Mouse (Mus musculus) kidney, embryonic 16.5 days (tissue): Measurements from ENCODE around the gene Duox2. TPM values are rescaled to one million over a fixed set of nuclear protein-coding genes. Genes with fewer than 3 reads are reported as not detected.

Experiments used
- ATAC-seq: fragments of 200-750 bp; cut with Nextera tagmentation; 2 replicates; pipeline ENCODE4 v1.8.0; 2017; ENCODE audit warnings: moderate TSS enrichment; ENCODE audit not compliant: low FRiP score, low TSS enrichment
- H3K27ac ChIP-seq: fragments of 300-500 bp; sonication (generic); 2 replicates; pipeline ENCODE4 v1.5.1; 2014; ENCODE audit warnings: low read length
- H3K27me3 ChIP-seq: fragments of 300-500 bp; sonication (generic); 2 replicates; pipeline ENCODE4 v1.6.1; 2014; ENCODE audit warnings: low read length, control low read depth, mixed read lengths; ENCODE audit not compliant: insufficient read depth
- H3K36me3 ChIP-seq: fragments of 300-500 bp; sonication (generic); 2 replicates; pipeline ENCODE4 v1.6.1; 2014; ENCODE audit warnings: low read length, control low read depth, mixed read lengths; ENCODE audit not compliant: insufficient read depth
- H3K4me1 ChIP-seq: fragments of 300-500 bp; sonication (generic); 2 replicates; pipeline ENCODE4 v1.6.1; 2014; ENCODE audit warnings: low read length, control low read depth, mixed read lengths; ENCODE audit not compliant: insufficient read depth
- H3K4me2 ChIP-seq: fragments of 300-500 bp; sonication (generic); replicated peaks from 2 replicates; pipeline ENCODE4 v1.6.1; 2014; ENCODE audit warnings: low read depth, low read length
- H3K4me3 ChIP-seq: fragments of 300-500 bp; sonication (generic); 2 replicates; pipeline ENCODE4 v1.5.1; 2014; ENCODE audit warnings: mild to moderate bottlenecking, low read length
- H3K9ac ChIP-seq: fragments of 300-500 bp; sonication (generic); replicated peaks from 2 replicates; pipeline ENCODE4 v1.6.1; 2014; ENCODE audit warnings: low read length
- H3K9me3 ChIP-seq: fragments of 300-500 bp; sonication (generic); 2 replicates; pipeline ENCODE4 v1.6.1; 2016; ENCODE audit warnings: low read length, control low read depth
- WGBS: fragments of 180-500 bp; shearing (Covaris S2); extraction: QIAGEN DNeasy Blood & Tissue Kit; methylation state at CpG from one replicate; pipeline ENCODE4 v1.1.7; 2014; 5-methylcytosine and 5-hydroxymethylcytosine counted together
- polyA plus RNA-seq: library from polyadenylated mRNA; unstranded; fragments of >200 nt; fragmentation: Nextera tagmentation; extraction: Ambion mirVana; gene quantifications from 2 replicates; pipeline ENCODE4 v1.2.1, GENCODE M21; 2015

The Duox2 gene
- polyA plus RNA-seq, 1 experiment from 2014 or later, result 0.06 TPM

DNA sequence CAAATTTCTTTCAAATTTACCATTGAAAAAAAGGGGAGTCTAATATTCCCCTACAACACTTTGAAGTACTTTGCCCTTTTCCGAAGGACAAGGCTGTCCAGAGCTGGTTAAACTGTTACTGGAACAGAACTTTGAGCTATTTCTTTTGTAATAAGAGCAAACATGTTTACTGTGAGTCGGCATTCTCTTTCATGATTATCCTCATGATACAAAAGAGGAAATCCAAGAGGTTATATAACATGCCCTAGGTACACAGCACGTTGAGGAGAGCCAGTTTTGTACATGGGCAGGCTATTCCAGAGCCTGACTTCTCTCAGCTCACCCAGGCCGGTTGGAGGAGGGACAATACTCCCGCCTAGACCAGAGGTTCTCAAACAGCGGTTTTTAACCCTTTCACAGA, 56.3 kb downstream of the Duox2 start:
- Histone ChIP-seq H3K4me1 (peaks cover 9% of the 10 kb centered on the region; the same call in 1 of the 2 replicates), H3K27ac (no peak overlapping the region), H3K9me3 (no peaks in the 10 kb centered on the region), H3K27me3 (no peaks in the 10 kb centered on the region), H3K36me3 (no peaks in the 10 kb centered on the region), H3K4me3 (no peak overlapping the region), H3K4me2 (no peak overlapping the region), H3K9ac (no peak overlapping the region)
- ATAC-seq, result no peak
- 61% methylated on average over 6 of the region's 6 CpGs for WGBS

DNA sequence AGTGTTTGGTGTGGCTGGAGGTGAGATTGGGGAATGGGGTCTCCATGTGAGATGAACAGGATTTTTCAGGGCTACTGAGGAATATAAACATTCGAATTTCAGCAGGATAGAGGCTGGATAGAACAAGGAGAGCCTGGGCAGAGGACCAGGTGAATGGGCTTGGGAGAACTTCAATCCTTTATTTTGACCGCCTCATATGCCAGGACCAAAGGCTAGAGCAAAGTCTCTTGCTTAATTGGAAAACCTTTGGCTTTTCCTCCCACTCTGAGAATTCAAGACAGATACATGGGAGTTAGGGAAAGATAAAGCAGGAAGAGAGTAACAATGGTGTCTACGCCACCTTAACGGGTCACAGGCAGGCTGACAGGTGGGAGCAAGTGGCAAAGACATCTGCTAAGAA, 57.0 kb downstream of the Duox2 start:
- no peak overlapping the region for H3K9ac ChIP-seq

DNA sequence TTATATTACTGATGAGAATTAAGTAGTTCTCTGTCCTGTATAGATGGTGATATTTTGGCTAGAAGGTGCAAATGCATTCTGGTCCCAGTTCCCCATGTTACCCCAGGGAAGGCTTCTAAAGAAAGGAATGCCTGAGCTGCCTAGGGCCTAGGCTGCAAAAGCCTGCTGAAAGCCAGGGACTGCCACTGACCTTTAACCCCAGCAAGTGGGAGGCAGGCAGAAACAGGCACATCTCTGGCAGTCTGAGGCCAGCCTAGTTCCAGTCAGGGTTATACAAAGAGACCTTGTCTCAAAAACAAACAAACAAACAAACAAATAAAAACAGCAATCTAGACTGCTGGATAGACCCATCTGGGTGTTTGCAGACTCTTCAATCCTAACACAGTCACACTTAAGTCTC, 57.5 kb downstream of the Duox2 start:
- Histone ChIP-seq H3K4me3 (no peak overlapping the region), H3K9me3 (no peaks in the 10 kb centered on the region), H3K36me3 (no peaks in the 10 kb centered on the region), H3K4me2 (no peak overlapping the region), H3K9ac (no peak overlapping the region), H3K27me3 (no peaks in the 10 kb centered on the region), H3K27ac (no peak overlapping the region), H3K4me1 (peaks cover 9% of the 10 kb centered on the region; the same call in 1 of the 2 replicates)
- ATAC-seq, result no peak

More for the DNA sequence above, 57.0 kb downstream of the Duox2 start:
- Histone ChIP-seq H3K27ac (no peak overlapping the region), H3K36me3 (no peaks in the 10 kb centered on the region), H3K4me3 (no peak overlapping the region), H3K27me3 (no peaks in the 10 kb centered on the region), H3K4me1 (peaks cover 9% of the 10 kb centered on the region; the same call in 1 of the 2 replicates), H3K4me2 (no peak overlapping the region), H3K9me3 (no peaks in the 10 kb centered on the region)
- ATAC-seq, result no peak
- 90% methylated on average over 4 of the region's 4 CpGs for WGBS

GRCm38 (mm10) chr2:122237891-122238470, 60.3 kb downstream of the Duox2 start:
- no peak overlapping the region for H3K4me3 ChIP-seq
- WGBS, result 91% methylated on average over 2 of the region's 2 CpGs
- no peak overlapping the region for H3K4me2 ChIP-seq
- H3K36me3 ChIP-seq, result no peaks in the 10 kb centered on the region
- H3K27ac ChIP-seq, result no peak overlapping the region
- H3K27me3 ChIP-seq, result no peaks in the 10 kb centered on the region
- no peaks in the 10 kb centered on the region for H3K9me3 ChIP-seq
- H3K9ac ChIP-seq, result no peak overlapping the region
- peaks cover 5% of the 10 kb centered on the region; the same call in 1 of the 2 replicates for H3K4me1 ChIP-seq
- ATAC-seq, result no peak

DNA sequence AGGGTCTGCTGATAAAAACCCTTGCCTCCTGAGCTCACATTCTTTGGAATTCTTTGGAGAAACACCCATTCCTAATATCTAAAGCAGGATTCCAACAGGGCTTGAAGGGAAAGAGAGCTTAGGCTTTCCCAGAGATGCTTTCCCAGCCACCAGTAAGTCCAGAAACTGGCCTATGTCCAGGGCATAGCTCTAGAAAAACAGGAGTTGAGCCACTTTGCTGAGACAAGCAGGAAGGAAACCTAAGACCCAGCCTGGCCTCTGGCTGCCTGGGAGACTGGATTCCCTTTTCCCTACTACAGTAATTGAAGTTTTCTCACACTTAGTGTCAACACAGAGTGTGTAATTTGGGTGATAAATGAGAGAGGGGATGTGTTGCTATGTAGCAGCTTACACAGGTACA, 61.9 kb downstream of the Duox2 start:
- Histone ChIP-seq H3K27me3 (no peaks in the 10 kb centered on the region), H3K9me3 (no peaks in the 10 kb centered on the region), H3K36me3 (no peaks in the 10 kb centered on the region), H3K4me1 (0 out of 2 replicates have a peak, but pooled peaks cover 4% of the 10 kb centered on the region), H3K9ac (no peak overlapping the region), H3K4me3 (no peak overlapping the region), H3K4me2 (no peak overlapping the region), H3K27ac (no peak overlapping the region)
- no peak for ATAC-seq

DNA sequence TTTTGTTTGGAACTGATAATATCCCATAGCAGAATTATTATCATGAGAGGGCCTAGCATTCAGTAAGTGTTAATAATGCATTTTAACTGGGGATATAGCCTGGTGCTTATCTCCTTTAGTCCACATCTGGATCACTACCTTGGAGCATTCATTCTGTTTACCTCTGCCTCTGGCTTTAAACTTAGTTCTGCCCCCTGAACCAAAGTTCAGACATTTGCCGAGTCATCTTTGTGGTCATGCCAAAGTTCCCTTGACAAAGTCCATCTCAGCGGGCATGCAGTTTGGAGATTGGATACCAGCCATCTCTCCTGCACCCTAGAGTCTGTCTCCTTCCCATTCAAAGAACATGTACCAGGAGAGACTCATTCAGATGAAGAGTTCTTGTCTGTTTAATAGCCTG, 62.8 kb downstream of the Duox2 start:
- 0 out of 2 replicates have a peak, but pooled peaks cover 4% of the 10 kb centered on the region for H3K4me1 ChIP-seq
- H3K4me2 ChIP-seq, result peak overlapping the region; percentile 93
- peak overlapping the region; percentile 71 for H3K4me3 ChIP-seq
- ATAC-seq, result no peak
- no peaks in the 10 kb centered on the region for H3K27me3 ChIP-seq
- H3K9ac ChIP-seq, result no peak overlapping the region
- H3K27ac ChIP-seq, result no peak overlapping the region
- H3K9me3 ChIP-seq, result no peaks in the 10 kb centered on the region
- 74% methylated on average over 2 of the region's 2 CpGs for WGBS
- H3K36me3 ChIP-seq, result no peaks in the 10 kb centered on the region

DNA sequence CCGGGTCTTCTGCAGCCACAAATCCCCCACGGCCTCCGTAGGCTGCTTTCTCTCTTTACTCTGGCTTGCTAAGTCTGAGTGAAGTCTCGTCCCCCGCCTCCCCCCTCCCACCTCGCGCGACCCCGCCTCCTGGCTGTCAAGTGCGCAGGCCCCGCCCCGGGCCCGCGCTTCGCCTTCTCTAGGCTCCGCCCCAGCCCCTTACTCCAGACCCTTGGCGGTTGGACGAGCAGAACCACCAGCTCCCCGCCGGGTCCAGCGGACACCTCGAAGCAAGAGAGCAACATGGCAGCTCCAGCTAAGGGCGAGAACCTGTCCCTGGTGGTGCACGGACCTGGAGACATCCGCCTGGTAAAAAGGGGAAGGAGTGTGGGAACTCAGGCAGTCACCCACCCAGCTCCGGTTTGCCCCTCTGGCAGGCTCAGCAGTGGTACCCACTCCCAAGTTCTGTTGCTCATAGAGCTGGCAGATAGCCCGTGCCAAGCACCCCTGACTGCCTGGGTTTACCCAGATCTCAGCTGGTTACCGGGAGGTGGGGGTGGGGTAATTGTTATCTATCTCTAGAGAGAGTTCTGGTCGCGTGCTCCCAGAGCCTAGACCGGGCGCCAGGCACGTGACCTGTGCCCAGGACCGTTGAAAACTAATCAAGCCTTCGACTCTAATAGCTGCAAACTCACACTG, 63.5 kb downstream of the Duox2 start, which contains the start of gene Sord:
TSS of gene Sord (plus strand) at position 139 of the 678 bp plus-strand sequence.
- 0 out of 2 replicates have a peak, but pooled peaks cover 4% of the 10 kb centered on the region for H3K4me1 ChIP-seq
- H3K9me3 ChIP-seq, result no peaks in the 10 kb centered on the region
- H3K27ac ChIP-seq, result peak within 1 kb of the TSS; percentile 72
- peak within 1 kb of the TSS; percentile 93 for H3K4me2 ChIP-seq
- peak; percentile 97 for ATAC-seq
- WGBS, result 1% methylated on average over 34 of the region's 35 CpGs
- peak within 1 kb of the TSS; percentile 69 for H3K9ac ChIP-seq
- H3K27me3 ChIP-seq, result no peaks in the 10 kb centered on the region
- peak within 1 kb of the TSS; percentile 71 for H3K4me3 ChIP-seq
- H3K36me3 ChIP-seq, result no peaks in the 10 kb centered on the region

DNA sequence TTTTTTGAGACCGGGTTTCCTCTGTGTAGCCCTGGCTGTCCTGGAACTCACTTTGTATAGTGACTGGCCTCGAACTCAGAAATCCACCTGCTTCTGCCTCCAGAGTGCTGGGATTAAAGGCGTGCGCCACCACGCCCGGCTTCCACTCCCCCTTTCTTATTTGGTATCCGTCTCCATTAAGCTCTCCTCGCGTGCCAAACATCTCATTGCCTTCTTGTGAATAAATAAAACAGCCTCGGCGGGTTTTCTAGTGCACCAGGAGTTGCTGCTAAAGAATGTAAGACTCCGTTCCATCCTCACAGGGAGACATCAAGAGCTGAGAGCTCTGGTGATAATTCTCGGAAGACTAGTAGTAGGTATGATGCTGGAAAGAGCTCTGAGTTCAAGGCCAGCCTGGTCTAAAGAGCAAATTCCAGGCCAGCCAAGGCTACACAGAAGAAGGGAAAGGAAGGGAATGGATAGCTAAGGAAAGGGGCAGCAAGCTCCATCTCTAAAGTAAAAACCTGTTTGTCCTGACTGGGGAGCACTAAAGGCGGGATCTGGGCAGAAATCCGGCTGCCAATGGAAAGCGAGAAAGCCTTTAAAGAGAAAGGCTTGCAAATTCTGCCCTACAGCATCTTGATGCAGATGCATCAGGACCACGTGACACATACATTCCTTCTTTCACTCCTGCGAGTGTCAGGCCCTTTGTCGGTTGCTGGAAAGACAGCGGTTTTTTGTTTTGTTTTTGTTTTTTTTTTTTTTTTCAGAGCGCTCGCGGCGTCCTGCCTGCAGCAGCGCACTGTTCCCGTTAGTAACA, 64.3 kb downstream of the Duox2 start:
- H3K4me2 ChIP-seq, result peak overlapping the region; percentile 93
- H3K36me3 ChIP-seq, result no peaks in the 10 kb centered on the region
- H3K4me1 ChIP-seq, result 0 out of 2 replicates have a peak, but pooled peaks cover 4% of the 10 kb centered on the region
- H3K4me3 ChIP-seq, result peak overlapping the region; percentile 71
- 6% methylated on average over 26 of the region's 26 CpGs for WGBS
- peak; percentile 4; the same call in 1 of the 2 replicates for ATAC-seq
- no peaks in the 10 kb centered on the region for H3K27me3 ChIP-seq
- H3K9me3 ChIP-seq, result no peaks in the 10 kb centered on the region
- H3K27ac ChIP-seq, result peak overlapping the region; percentile 72
- peak overlapping the region; percentile 69 for H3K9ac ChIP-seq

- Histone ChIP-seq H3K27me3 (no peaks in the 10 kb centered on the region), H3K9ac (no peak overlapping the region), H3K4me2 (no peak overlapping the region), H3K4me1 (0 out of 2 replicates have a peak, but pooled peaks cover 4% of the 10 kb centered on the region), H3K36me3 (no peaks in the 10 kb centered on the region), H3K9me3 (no peaks in the 10 kb centered on the region), H3K4me3 (no peak overlapping the region), H3K27ac (no peak overlapping the region)
- WGBS, result 54% methylated on average over 5 of the region's 5 CpGs
- ATAC-seq, result no peak
Observed at GRCm38 (mm10) chr2:122233341-122233740, 64.9 kb downstream of the Duox2 start.
